Comparison of ENCODE assay signal across 7 mouse cellular contexts in genomic region chr17:50763407-50763806, GRCm38 (mm10).
DNase-seq lines count a peak whose midpoint lies in the region; ATAC-seq and TF ChIP-seq lines count a peak whose summit lies in the region.

No protein-coding gene starts in this region.

- no peak overlapping the region for H3K9ac ChIP-seq in lung, postnatal 0 days (replicated peaks; ENCODE audit: low read depth)
- no peak overlapping the region for H3K9ac ChIP-seq in intestine, embryonic 16.5 days (ENCODE audit: low read depth, low read length)

- TF ChIP-seq POLR2A in spleen, adult 2 months (IDR thresholded peaks at IDR 0.05; ENCODE audit: low read depth, low read length) = no peak

- H3K4me3 ChIP-seq in spleen, adult 2 months (ENCODE audit: extremely low read depth, insufficient read depth, insufficient read length) = no peak overlapping the region
- H3K4me3 ChIP-seq in lung, postnatal 0 days (ENCODE audit: low read depth, low read length) = no peak overlapping the region
- no peak overlapping the region for H3K4me3 ChIP-seq in intestine, embryonic 16.5 days (ENCODE audit: low read length)

- 17% methylated on average over 5 of the region's 5 CpGs for WGBS in spleen, adult 2 months
- 55% methylated on average over 5 of the region's 5 CpGs for WGBS in lung, postnatal 0 days
- WGBS in intestine, embryonic 16.5 days = 82% methylated on average over 5 of the region's 5 CpGs

- H3K4me2 ChIP-seq in lung, postnatal 0 days (replicated peaks; ENCODE audit: low read depth, low read length) = no peak overlapping the region
- H3K4me2 ChIP-seq in intestine, embryonic 16.5 days (ENCODE audit: low read depth, low read length) = no peak overlapping the region

- H3K9me3 ChIP-seq in lung, postnatal 0 days (ENCODE audit: low read length) = no peaks in the 10 kb centered on the region
- H3K9me3 ChIP-seq in intestine, embryonic 16.5 days (ENCODE audit: control insufficient read depth, low read length) = no peaks in the 10 kb centered on the region

- TF ChIP-seq CTCF in spleen, adult 2 months (IDR thresholded peaks at IDR 0.05; ENCODE audit: extremely low read depth, insufficient read depth, insufficient read length, insufficient replicate concordance) = no peak
- no peak for TF ChIP-seq CTCF in lung, postnatal 0 days (IDR thresholded peaks at IDR 0.05)

- H3K36me3 ChIP-seq in spleen, adult 2 months (ENCODE audit: control insufficient read depth, insufficient read depth, low read length) = no peaks in the 10 kb centered on the region; the same call in 1 of the 2 replicates
- no peaks in the 10 kb centered on the region for H3K36me3 ChIP-seq in lung, postnatal 0 days (ENCODE audit: insufficient read depth, low read length)
- H3K36me3 ChIP-seq in intestine, embryonic 16.5 days (ENCODE audit: control insufficient read depth, insufficient read depth, low read length) = no peaks in the 10 kb centered on the region

- peak; percentile 71 for ATAC-seq in lung, postnatal 0 days
- ATAC-seq in intestine, embryonic 16.5 days = no peak

- H3K27me3 ChIP-seq in spleen, adult 2 months (ENCODE audit: control insufficient read depth, insufficient read depth, low read length) = no peaks in the 10 kb centered on the region
- H3K27me3 ChIP-seq in lung, postnatal 0 days (replicated peaks; ENCODE audit: insufficient read depth, low read length) = no peaks in the 10 kb centered on the region
- H3K27me3 ChIP-seq in intestine, embryonic 16.5 days (replicated peaks; ENCODE audit: control insufficient read depth, insufficient read depth, low read length) = no peaks in the 10 kb centered on the region

- H3K4me1 ChIP-seq in spleen, adult 2 months (ENCODE audit: control insufficient read depth, insufficient read depth, insufficient read length) = peaks cover 9% of the 10 kb centered on the region; the same call in 1 of the 2 replicates
- H3K4me1 ChIP-seq in lung, postnatal 0 days (ENCODE audit: insufficient read depth, low read depth, low read length) = 0 out of 2 replicates have a peak, but pooled peaks cover 5% of the 10 kb centered on the region
- no peaks in the 10 kb centered on the region for H3K4me1 ChIP-seq in intestine, embryonic 16.5 days (ENCODE audit: control insufficient read depth, insufficient read depth, low read length)

- TF ChIP-seq EP300 in lung, postnatal 0 days (IDR thresholded peaks at IDR 0.05) = 0 out of 2 replicates have a peak, but pooled peaks have one; percentile 26

- no peak overlapping the region for H3K27ac ChIP-seq in spleen, adult 2 months (ENCODE audit: insufficient read depth, low read length)
- H3K27ac ChIP-seq in lung, postnatal 0 days (ENCODE audit: low read length) = no peak overlapping the region
- H3K27ac ChIP-seq in intestine, embryonic 16.5 days (ENCODE audit: low read length) = no peak overlapping the region

- peak; percentile 1 to 15 for DNase-seq in spleen, adult 2 months (ENCODE audit: low read depth in 1 of 2, low spot score in 2 of 2)
- DNase-seq in spleen, postnatal 4 days (ENCODE audit: low spot score in 2 of 2) = no peak
- DNase-seq in frontal cortex, postnatal 25 days (ENCODE audit: low spot score in 2 of 2) = peak; percentile 37 to 50
- peak; percentile 36 for DNase-seq in lung, postnatal 0 days (ENCODE audit: low spot score)
- DNase-seq in thymus, postnatal 36 days = peak; percentile 5 to 17
- DNase-seq in neural tube, embryonic 10.5 days (ENCODE audit: extremely low spot score, low spot score) = no peak

Comparison
In these comparisons a context has a peak if more than half of its experiments do, and no peak if none do; other contexts are left out.
1. DNase-seq: peak in spleen, adult 2 months (2 of 2), frontal cortex, postnatal 25 days (2 of 2), lung, postnatal 0 days (single experiment) and thymus, postnatal 36 days (2 of 2); none in spleen, postnatal 4 days (0 of 2) and neural tube, embryonic 10.5 days (single experiment).